Comparison of ENCODE assay signal across 8 mouse cellular contexts in the genomic region with DNA sequence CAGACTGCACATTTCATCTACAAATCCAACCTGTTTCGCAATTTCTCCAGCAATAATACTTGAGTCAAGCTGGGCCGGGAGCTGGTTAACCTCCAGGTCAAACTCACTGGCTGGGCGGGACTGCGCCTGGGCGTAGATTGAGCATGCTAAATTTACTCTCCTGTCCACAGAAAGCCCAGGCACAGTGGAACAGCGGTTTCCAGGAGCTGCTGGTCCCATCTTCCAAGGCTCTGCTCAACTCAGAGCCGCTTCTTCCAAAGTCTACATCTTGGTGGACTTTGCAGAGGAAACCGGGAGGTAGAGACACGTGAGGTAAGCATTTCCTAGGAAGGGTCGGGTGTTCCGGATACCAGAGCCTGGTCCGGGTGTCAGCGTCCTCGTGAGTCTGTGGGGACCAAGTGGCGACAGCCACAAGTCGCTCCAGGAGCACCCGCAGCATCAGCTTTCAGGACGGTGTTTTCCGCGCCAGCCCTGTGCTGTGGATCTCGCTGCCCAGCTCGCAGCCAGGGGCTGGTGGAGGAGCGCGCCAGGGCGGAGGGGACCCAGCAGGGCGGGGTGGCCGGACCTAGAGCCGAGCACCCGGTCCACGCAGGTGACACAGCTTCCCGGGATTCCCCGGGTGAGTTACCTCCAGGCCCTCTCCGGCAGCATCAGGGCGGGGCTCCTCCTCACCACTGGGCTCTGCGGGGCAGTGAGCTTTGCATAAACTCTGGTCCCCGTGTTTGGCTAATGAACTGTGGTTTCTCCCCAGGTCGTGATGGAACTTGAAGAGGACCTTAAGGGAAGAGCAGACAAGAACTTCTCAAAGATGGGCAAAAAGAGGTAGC. TPM values are rescaled to one million over a fixed set of nuclear protein-coding genes. Genes with fewer than 3 reads are reported as not detected.
DNase-seq lines count a peak whose midpoint lies in the region; ATAC-seq and TF ChIP-seq lines count a peak whose summit lies in the region.

A gene (plus strand): TSS at position 167 of the 827 bp plus-strand sequence.

- peak within 1 kb of the TSS; percentile 67 for H3K4me3 ChIP-seq in embryonic facial prominence, embryonic 10.5 days
- peak within 1 kb of the TSS; percentile 25 for H3K4me3 ChIP-seq in kidney, adult 2 months (ENCODE audit: insufficient read depth, low read depth, low read length)
- peak within 1 kb of the TSS; percentile 46 for H3K4me3 ChIP-seq in liver, embryonic 11.5 days (ENCODE audit: low read depth, low read length)
- H3K4me3 ChIP-seq in midbrain, postnatal 0 days (ENCODE audit: low read depth, low read length), result peak within 1 kb of the TSS; percentile 43
- peak within 1 kb of the TSS; percentile 46 for H3K4me3 ChIP-seq in stomach, embryonic 15.5 days (replicated peaks)

- no peak within 1 kb of the TSS for H3K27ac ChIP-seq in embryonic facial prominence, embryonic 10.5 days (replicated peaks)
- no peak within 1 kb of the TSS for H3K27ac ChIP-seq in kidney, adult 2 months (ENCODE audit: insufficient read depth, low read depth, low read length)
- H3K27ac ChIP-seq in liver, embryonic 11.5 days (ENCODE audit: low read depth, low read length), result no peak within 1 kb of the TSS
- H3K27ac ChIP-seq in midbrain, postnatal 0 days (ENCODE audit: low read depth, low read length), result no peak within 1 kb of the TSS
- H3K27ac ChIP-seq in stomach, embryonic 15.5 days, result no peak within 1 kb of the TSS

- H3K4me1 ChIP-seq in embryonic facial prominence, embryonic 10.5 days, result peaks cover 11% of the 10 kb centered on the region
- no peaks in the 10 kb centered on the region for H3K4me1 ChIP-seq in kidney, adult 2 months (ENCODE audit: control insufficient read depth, insufficient read depth, low read length)
- no peaks in the 10 kb centered on the region for H3K4me1 ChIP-seq in liver, embryonic 11.5 days (replicated peaks; ENCODE audit: control insufficient read depth, insufficient read depth, low read length)
- no peaks in the 10 kb centered on the region for H3K4me1 ChIP-seq in midbrain, postnatal 0 days (ENCODE audit: insufficient read depth, low read length)
- H3K4me1 ChIP-seq in stomach, embryonic 15.5 days, result no peaks in the 10 kb centered on the region

- no peaks in the 10 kb centered on the region for H3K9me3 ChIP-seq in embryonic facial prominence, embryonic 10.5 days
- H3K9me3 ChIP-seq in liver, embryonic 11.5 days (ENCODE audit: control insufficient read depth, low read length), result no peaks in the 10 kb centered on the region
- H3K9me3 ChIP-seq in midbrain, postnatal 0 days (ENCODE audit: low read length), result no peaks in the 10 kb centered on the region
- no peaks in the 10 kb centered on the region for H3K9me3 ChIP-seq in stomach, embryonic 15.5 days

- H3K27me3 ChIP-seq in embryonic facial prominence, embryonic 10.5 days (replicated peaks; ENCODE audit: low read depth, poor library complexity, severe bottlenecking), result peaks cover 5% of the 10 kb centered on the region; the same call in 1 of the 2 replicates
- no peaks in the 10 kb centered on the region for H3K27me3 ChIP-seq in kidney, adult 2 months (replicated peaks; ENCODE audit: control insufficient read depth, insufficient read depth, low read length)
- H3K27me3 ChIP-seq in liver, embryonic 11.5 days (replicated peaks; ENCODE audit: control insufficient read depth, insufficient read depth, low read length), result peaks cover 4% of the 10 kb centered on the region; the same call in 1 of the 2 replicates
- no peaks in the 10 kb centered on the region for H3K27me3 ChIP-seq in midbrain, postnatal 0 days (ENCODE audit: insufficient read depth, low read length)
- no peaks in the 10 kb centered on the region for H3K27me3 ChIP-seq in stomach, embryonic 15.5 days (replicated peaks)

- TF ChIP-seq CTCF in kidney, adult 2 months (conservative IDR thresholded peaks at IDR 0.05; ENCODE audit: insufficient read depth, insufficient read length, low read depth, low read length), result no peak
- no peak for TF ChIP-seq CTCF in midbrain, postnatal 0 days (IDR thresholded peaks at IDR 0.05)

- WGBS in embryonic facial prominence, embryonic 10.5 days, result 4% methylated on average over 37 of the region's 37 CpGs
- 3% methylated on average over 37 of the region's 37 CpGs for WGBS in kidney, adult 2 months
- 10% methylated on average over 37 of the region's 37 CpGs for WGBS in liver, embryonic 11.5 days
- 11% methylated on average over 37 of the region's 37 CpGs for WGBS in midbrain, postnatal 0 days
- 4% methylated on average over 37 of the region's 37 CpGs for WGBS in stomach, embryonic 15.5 days

- peak; percentile 2 for DNase-seq in right cerebral cortex, adult 18-20 months
- DNase-seq in right cerebral cortex, postnatal 36 days (ENCODE audit: low spot score in 2 of 2), result no peak
- DNase-seq in embryonic facial prominence, embryonic 10.5 days (ENCODE audit: low spot score), result peak; percentile 58
- peak; percentile 20 for DNase-seq in heart, adult 8-10 months (ENCODE audit: low spot score)
- peak; percentile 87 for DNase-seq in kidney, adult 2 months
- peak; percentile 36 for DNase-seq in liver, embryonic 11.5 days (ENCODE audit: low spot score)
- DNase-seq in midbrain, postnatal 0 days (ENCODE audit: low spot score), result peak; percentile 1

- ATAC-seq in liver, embryonic 11.5 days (replicated peaks; ENCODE audit: low FRiP score), result peak; percentile 60
- ATAC-seq in midbrain, postnatal 0 days (ENCODE audit: low FRiP score), result peak; percentile 75
- peak; percentile 71 for ATAC-seq in stomach, embryonic 15.5 days (ENCODE audit: insufficient read depth, low FRiP score, low read depth)

- H3K4me2 ChIP-seq in liver, embryonic 11.5 days, result peak within 1 kb of the TSS; percentile 73
- H3K4me2 ChIP-seq in midbrain, postnatal 0 days (ENCODE audit: low read depth, low read length, poor library complexity, severe bottlenecking), result peak within 1 kb of the TSS; percentile 82
- H3K4me2 ChIP-seq in stomach, embryonic 15.5 days, result peak within 1 kb of the TSS; percentile 86

- H3K9ac ChIP-seq in liver, embryonic 11.5 days (ENCODE audit: low read depth, low read length), result peak within 1 kb of the TSS; percentile 14; the same call in 1 of the 2 replicates
- H3K9ac ChIP-seq in midbrain, postnatal 0 days (replicated peaks; ENCODE audit: low read length, poor library complexity, severe bottlenecking), result peak within 1 kb of the TSS; percentile 48
- no peak within 1 kb of the TSS for H3K9ac ChIP-seq in stomach, embryonic 15.5 days

- no peaks in the 10 kb centered on the region for H3K36me3 ChIP-seq in embryonic facial prominence, embryonic 10.5 days (replicated peaks)
- no peaks in the 10 kb centered on the region for H3K36me3 ChIP-seq in kidney, adult 2 months (ENCODE audit: control insufficient read depth, insufficient read depth, low read length)
- H3K36me3 ChIP-seq in liver, embryonic 11.5 days (ENCODE audit: control insufficient read depth, insufficient read depth, low read length), result no peaks in the 10 kb centered on the region
- no peaks in the 10 kb centered on the region for H3K36me3 ChIP-seq in midbrain, postnatal 0 days (ENCODE audit: insufficient read depth, low read length)
- H3K36me3 ChIP-seq in stomach, embryonic 15.5 days, result no peaks in the 10 kb centered on the region

- no peak for TF ChIP-seq POLR2A in kidney, adult 2 months (IDR thresholded peaks at IDR 0.05; ENCODE audit: low read depth, low read length)

RNA-seq across cellular contexts. Expression of the gene that starts here (rescaled TPM):
- 0.18 and 0.20 TPM in 2 replicates for polyA plus RNA-seq in embryonic facial prominence, embryonic 10.5 days (2016; fragmentation: Nextera tagmentation; extraction: Ambion mirVana)
- total RNA-seq in heart, adult 8-10 months (2022), result 10 to 100 TPM in 2 of 4 experiments, 1 to 10 TPM in 2; 8.1 to 12.9 (median 9.4) TPM
- 4.8 and 4.9 TPM in 2 replicates for polyA plus RNA-seq in kidney, adult 2 months (2012; rRNA removed)
- polyA plus RNA-seq in liver, embryonic 11.5 days (2014; fragmentation: Nextera tagmentation; extraction: Ambion mirVana), result 0.36 and 0.38 TPM in 2 replicates
- 4.5 and 6.9 TPM in 2 replicates for total RNA-seq in midbrain, postnatal 0 days (2014; rRNA removed)
- 3.2 and 3.6 TPM in 2 replicates for polyA plus RNA-seq in midbrain, postnatal 0 days (2015; fragmentation: Nextera tagmentation; extraction: Ambion mirVana)
- 1.9 and 2.0 TPM in 2 replicates for polyA plus RNA-seq in stomach, embryonic 15.5 days (2015; fragmentation: Nextera tagmentation; extraction: Ambion mirVana)

Comparison
In these comparisons a context has a peak if more than half of its experiments do, and no peak if none do; other contexts are left out.
1. DNase-seq: peak in right cerebral cortex, adult 18-20 months (single experiment), heart, adult 8-10 months (single experiment), kidney, adult 2 months (single experiment) and midbrain, postnatal 0 days (single experiment); none in right cerebral cortex, postnatal 36 days (0 of 2).
2. Peak in DNase-seq and H3K4me3 ChIP-seq in embryonic facial prominence, embryonic 10.5 days; RNA of the gene not detected or under 1 TPM.
3. Peak in DNase-seq, ATAC-seq, H3K4me3 ChIP-seq, H3K9ac ChIP-seq and H3K4me2 ChIP-seq in liver, embryonic 11.5 days; RNA of the gene not detected or under 1 TPM.
4. Peak in every context shown above with its lines, with median percentiles within 50 percentile points of each other: H3K4me3 ChIP-seq, ATAC-seq and H3K4me2 ChIP-seq.